8 mouse cellular contexts compared by ENCODE assay signal in the genomic region with DNA sequence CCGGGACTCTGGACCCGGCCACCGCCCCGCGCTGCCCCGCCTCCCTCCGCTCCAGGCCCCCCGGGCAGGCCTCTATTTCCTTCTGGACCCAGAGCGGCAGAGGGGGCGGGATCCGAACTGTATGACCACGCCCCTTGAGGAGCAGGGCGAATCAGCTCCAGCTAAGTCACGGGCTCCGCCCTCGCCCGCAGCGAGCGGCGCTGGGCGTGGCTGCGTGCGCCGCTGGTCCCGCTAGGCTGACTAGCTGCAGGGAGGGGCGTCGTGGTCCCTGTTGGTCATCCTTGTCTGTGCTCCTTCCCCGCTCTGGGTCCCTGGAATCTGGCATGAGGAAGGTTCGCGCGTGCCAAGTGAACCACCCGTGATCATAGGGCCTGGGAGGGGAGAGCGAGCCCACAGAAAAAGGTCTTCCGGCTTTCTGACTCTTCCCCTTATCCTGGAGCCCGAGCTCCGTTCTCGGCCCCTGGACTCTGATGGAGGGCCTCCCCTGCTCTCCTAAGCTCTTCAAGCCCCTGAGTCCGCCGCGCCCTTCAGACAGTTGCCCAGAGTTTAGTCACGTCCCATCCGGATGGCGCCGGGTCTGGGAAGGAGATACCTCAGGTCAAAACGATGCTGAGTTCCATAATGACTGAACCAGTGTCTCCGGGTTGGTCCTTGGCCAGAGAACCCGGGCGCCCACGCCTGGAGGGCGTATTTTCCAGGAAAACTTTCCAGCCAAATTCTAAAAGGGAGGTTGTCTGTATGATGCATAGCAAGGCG. TPM values are rescaled to one million over a fixed set of nuclear protein-coding genes. Genes with fewer than 3 reads are reported as not detected.
DNase-seq lines count a peak whose midpoint lies in the region; ATAC-seq and TF ChIP-seq lines count a peak whose summit lies in the region.

A gene (minus strand): TSS at position 144 of the 756 bp plus-strand sequence.

- no peaks in the 10 kb centered on the region for H3K4me1 ChIP-seq in hindbrain, postnatal 0 days (ENCODE audit: insufficient read depth, low read length)

- no peaks in the 10 kb centered on the region for H3K27me3 ChIP-seq in hindbrain, postnatal 0 days (ENCODE audit: insufficient read depth, low read length)

- H3K4me3 ChIP-seq in gastrocnemius, adult 2 months: peak within 1 kb of the TSS; percentile 96
- peak within 1 kb of the TSS; percentile 89 for H3K4me3 ChIP-seq in hindbrain, postnatal 0 days (ENCODE audit: low read length)
- peak within 1 kb of the TSS; percentile 91 for H3K4me3 ChIP-seq in left cerebral cortex, adult 2 months

- no peaks in the 10 kb centered on the region for H3K9me3 ChIP-seq in hindbrain, postnatal 0 days (ENCODE audit: low read length)

- H3K4me2 ChIP-seq in hindbrain, postnatal 0 days (ENCODE audit: low read depth, low read length): peak within 1 kb of the TSS; percentile 90

- ATAC-seq in hindbrain, postnatal 0 days: peak; percentile 97
- peak; percentile 98 for ATAC-seq in megakaryocyte, adult 5-6 weeks (ENCODE audit: poor library complexity, severe bottlenecking)

- DNase-seq in WW6 (ENCODE audit: low read depth, low spot score): peak; percentile 97
- peak; percentile 80 to 93 for DNase-seq in cerebellum, postnatal 4 days (ENCODE audit: low spot score in 2 of 2)
- DNase-seq in gastrocnemius, adult 2 months: peak; percentile 99
- peak; percentile 99 for DNase-seq in hindbrain, postnatal 0 days (ENCODE audit: low spot score)
- DNase-seq in left cerebral cortex, adult 2 months (ENCODE audit: extremely low spot score in 1 of 2, low spot score in 2 of 2): peak; percentile 94 to 96
- peak; percentile 94 to 96 for DNase-seq in right cerebral cortex, adult 2 months (ENCODE audit: low spot score in 2 of 2)
- peak; percentile 99 for DNase-seq in urinary bladder, postnatal 14 days (ENCODE audit: low spot score)

- no peaks in the 10 kb centered on the region for H3K36me3 ChIP-seq in hindbrain, postnatal 0 days (ENCODE audit: insufficient read depth, low read length)

- H3K9ac ChIP-seq in hindbrain, postnatal 0 days (replicated peaks; ENCODE audit: low read length): peak within 1 kb of the TSS; percentile 73

- no peak for TF ChIP-seq CTCF in gastrocnemius, adult 2 months (IDR thresholded peaks at IDR 0.05)
- no peak for TF ChIP-seq CTCF in hindbrain, postnatal 0 days (IDR thresholded peaks at IDR 0.05; ENCODE audit: low read depth)
- no peak for TF ChIP-seq CTCF in left cerebral cortex, adult 2 months (IDR thresholded peaks at IDR 0.05)

- peak within 1 kb of the TSS; percentile 96 for H3K27ac ChIP-seq in gastrocnemius, adult 2 months
- peak within 1 kb of the TSS; percentile 86 for H3K27ac ChIP-seq in hindbrain, postnatal 0 days
- peak within 1 kb of the TSS; percentile 90 for H3K27ac ChIP-seq in left cerebral cortex, adult 2 months

- under 1% methylated on average over 51 of the region's 51 CpGs for WGBS in hindbrain, postnatal 0 days

- intact Hi-C loops in gastrocnemius, adult 2 months (cut with DNase I): loop anchor here (2.0 kb wide), 1 partner anchor 57 kb away; a partner anchor contains a TSS
- intact Hi-C loops in left cerebral cortex, adult 2 months (cut with DNase I): loop anchor here (1.0 to 10.0 kb wide), 3 partner anchors 56 to 259 kb away; a partner anchor contains a TSS

RNA-seq across cellular contexts. Expression of the gene that starts here (rescaled TPM):
- 10 to 100 TPM in 1 of 2 experiments, 1 to 10 TPM in 1; 5.8 to 12.0 TPM for total RNA-seq in gastrocnemius, adult 2 months (2021)
- total RNA-seq in hindbrain, postnatal 0 days (2014; rRNA removed): 15.0 and 18.8 TPM in 2 replicates
- polyA plus RNA-seq in hindbrain, postnatal 0 days (2015; fragmentation: Nextera tagmentation; extraction: Ambion mirVana): 30.7 and 32.1 TPM in 2 replicates
- total RNA-seq in left cerebral cortex, adult 2 months (2021): 10 to 100 TPM; 25.2 to 30.1 TPM
- total RNA-seq in megakaryocyte, adult 5-6 weeks (2015): 87.9 and 92.7 TPM in 2 replicates
- 121 TPM in 2 replicates for total RNA-seq in megakaryocyte, adult 5-6 weeks (2017)

Comparison
In these comparisons a context has a peak if more than half of its experiments do, and no peak if none do; other contexts are left out.
1. Peak in every context shown above with its lines: DNase-seq, ATAC-seq, H3K4me3 ChIP-seq and H3K27ac ChIP-seq.